Mouse (Mus musculus): ENCODE measurements around the gene Btnl10.
A peak's percentile ranks its signal among the peaks of the same experiment; 100 is the strongest.

Gene Btnl10

DNA sequence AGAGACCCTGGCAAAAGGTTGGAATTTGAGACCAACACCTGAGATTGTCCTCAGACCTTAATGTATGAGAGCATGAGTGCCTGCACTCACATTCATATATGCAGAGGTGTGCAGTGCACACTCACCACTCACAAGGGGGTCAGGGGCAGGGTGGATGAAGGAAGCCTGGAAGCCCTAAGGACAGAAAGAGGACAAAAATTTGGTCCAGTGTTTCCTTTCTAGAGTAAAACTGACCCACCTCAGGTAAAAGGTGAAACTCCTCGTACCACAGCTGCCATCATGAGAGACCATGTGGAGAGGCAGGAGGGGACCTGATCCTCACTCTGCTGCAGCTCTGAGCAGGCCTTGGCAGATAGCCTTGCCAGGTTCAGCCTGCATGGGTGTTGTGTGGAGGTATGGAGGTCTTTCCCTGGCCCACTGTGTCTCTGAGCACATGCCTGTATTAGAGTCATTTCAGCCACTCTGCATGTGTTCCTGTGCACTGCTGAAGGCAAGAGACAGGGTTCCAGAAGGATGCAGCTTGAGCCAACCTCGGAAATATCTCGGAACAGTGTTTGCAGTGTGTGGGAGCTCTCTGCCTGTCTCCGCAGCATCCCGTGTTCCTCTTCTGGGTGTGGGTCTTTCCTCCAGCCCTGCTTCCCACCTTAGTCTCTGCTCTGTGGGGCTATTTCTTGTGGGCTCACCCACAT lies 39.7 kb downstream of the Btnl10 start:
- DNase-seq (ENCODE audit: extremely low read depth, insufficient read length, low spot score): no peak

DNA sequence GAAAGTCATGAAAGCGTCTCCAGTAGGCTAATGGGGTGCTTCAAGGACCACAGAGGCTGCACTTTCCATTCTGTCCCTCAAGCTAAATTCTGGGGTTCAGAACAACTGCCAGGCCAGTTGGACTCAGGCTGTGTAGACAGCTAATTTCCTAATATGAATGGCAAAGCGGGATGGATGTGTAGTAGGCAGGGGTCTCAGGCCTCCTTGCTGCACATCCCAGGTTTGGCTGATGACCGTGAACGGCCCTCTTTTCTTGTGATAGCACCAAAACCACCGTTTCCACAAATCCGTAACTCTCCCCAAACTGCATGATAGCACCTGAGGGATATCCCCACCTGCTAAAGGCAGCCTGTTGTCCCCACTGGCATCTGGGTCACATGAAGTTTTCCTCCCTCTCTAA lies 40.8 kb downstream of the Btnl10 start:
- no peak for DNase-seq (ENCODE audit: extremely low read depth, insufficient read length, low spot score)

DNA sequence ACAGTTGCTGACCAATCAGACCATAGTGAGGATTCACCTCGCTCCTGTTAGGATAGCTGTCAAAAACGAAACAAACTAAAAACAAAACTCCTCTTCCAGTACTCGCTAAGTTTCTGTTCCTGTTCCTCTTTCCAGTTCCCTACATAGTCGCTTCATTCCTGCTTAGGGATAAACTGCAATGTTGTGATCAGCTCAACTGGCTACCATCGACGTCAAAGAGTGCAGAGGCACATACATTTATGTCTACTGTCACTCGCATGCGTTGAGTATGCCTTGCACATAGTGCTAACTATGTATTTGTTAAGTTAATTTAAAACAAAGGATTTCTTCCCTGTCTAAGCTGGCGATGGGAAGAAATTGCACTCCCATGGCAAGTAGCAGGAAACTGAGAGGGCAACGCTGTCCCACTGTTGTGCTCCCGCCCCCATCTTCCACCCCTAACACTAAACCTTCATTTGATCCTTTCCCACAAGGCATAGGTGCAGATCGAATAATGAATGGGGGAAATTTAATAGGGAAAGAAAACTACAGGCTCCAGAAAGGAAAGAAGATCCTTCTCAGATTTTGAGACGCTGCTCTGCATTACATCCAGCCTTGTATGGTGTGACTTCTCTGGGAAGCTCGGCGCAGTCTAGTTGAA lies 41.6 kb downstream of the Btnl10 start:
- no peak for DNase-seq (ENCODE audit: extremely low read depth, insufficient read length, low spot score)

DNA sequence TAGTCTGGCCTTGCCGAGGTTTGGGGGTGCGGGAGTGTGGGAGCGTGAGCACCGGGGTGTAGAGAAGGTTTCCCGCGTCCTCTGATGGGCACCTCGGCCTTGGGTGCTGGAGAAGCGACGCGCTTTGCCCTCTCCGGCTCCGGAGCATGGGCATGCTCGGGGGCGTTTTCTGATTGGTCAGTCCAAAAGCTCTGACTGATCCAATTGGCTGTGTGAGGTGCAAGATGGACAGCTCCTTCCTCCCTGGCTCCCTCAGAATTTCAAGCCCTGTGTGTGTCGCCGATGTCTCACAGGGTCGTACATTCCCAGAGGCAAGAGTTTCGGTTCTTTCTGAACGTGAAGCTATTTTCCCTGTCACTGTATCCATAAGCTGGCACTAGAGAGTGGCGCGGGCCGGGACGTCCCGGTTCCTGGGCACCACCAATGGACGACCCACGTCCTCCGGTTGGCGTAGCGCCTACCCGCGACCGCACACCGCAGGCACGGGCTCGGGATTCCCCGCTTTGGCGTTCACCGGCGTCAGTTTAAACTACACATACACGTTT lies 42.3 kb downstream of the Btnl10 start:
- peak; percentile 92 for DNase-seq (ENCODE audit: extremely low read depth, insufficient read length, low spot score)

DNA sequence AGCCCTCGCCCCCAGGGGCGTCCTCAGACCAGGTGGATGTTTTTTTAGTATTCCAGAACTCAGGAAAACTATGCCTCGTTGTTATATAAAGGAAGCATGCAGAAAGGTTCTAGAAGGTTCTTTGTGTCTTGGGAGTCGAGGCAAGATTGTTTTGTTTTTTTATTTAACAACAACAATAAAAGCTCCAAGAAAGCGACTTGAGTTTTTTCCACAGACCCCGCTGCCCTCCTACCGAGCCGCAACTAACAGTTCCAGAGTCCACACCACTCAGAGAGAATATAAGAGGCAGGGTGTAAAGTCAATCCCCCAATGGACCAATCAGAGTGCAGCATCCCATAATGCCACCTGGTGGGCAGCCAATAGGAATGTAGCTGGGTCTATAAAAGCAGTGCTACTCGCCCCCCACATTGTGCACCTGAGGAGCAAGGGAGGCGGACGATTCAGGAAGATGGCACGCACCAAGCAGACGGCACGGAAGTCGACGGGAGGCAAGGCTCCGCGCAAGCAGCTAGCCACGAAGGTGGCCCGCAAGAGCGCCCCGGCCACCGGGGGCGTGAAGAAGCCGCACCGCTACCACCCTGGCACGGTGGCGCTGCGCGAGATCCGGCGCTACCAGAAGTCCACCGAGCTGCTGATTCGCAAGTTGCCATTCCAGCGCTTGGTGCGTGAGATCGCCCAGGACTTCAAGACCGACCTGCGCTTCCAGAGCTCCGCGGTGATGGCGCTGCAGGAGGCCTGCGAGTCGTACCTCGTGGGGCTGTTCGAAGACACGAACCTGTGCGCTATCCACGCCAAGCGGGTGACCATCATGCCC lies 43.9 kb downstream of the Btnl10 start:
- DNase-seq (ENCODE audit: extremely low read depth, insufficient read length, low spot score): no peak

DNA sequence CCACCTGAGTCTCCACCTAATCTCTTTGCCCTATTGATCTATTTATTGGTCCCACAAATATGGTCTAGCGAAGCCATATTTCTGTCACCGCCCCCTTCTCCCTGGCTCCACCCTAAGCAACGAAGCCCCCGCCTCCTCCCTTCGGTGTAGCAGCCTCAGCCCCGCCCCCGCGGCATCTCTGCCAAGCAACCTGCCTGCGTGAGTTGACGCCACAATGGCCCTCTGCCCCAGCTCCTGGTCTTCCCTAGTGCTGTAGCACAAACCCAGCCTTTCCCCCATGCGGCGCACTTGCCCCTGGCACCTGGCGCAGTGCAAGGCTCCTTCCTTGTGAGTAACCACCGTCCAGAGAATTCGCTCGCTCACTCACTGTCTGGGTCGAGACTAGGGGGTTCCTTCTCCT lies 45.8 kb downstream of the Btnl10 start:
- no peak for DNase-seq (ENCODE audit: extremely low read depth, insufficient read length, low spot score)

DNA sequence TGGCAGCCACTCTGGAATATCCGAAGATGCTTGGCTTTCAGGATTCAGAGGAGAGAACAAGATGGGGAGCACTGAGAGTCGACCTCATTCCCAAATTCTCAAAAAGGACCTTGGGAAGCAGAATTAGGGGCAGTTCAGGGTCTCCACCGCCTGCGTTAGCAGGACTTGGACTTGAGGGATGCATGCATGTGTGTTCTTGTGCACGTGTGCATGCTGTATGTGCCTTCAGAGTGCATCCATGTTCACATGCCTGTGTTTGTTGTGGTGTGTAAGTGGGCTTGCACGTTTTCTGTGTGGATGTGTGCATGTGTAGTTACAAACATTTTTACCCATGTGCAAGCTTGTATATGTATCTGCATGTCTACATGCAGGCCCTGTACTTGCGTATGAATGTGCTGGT lies 46.5 kb downstream of the Btnl10 start:
- DNase-seq (ENCODE audit: extremely low read depth, insufficient read length, low spot score): no peak

DNA sequence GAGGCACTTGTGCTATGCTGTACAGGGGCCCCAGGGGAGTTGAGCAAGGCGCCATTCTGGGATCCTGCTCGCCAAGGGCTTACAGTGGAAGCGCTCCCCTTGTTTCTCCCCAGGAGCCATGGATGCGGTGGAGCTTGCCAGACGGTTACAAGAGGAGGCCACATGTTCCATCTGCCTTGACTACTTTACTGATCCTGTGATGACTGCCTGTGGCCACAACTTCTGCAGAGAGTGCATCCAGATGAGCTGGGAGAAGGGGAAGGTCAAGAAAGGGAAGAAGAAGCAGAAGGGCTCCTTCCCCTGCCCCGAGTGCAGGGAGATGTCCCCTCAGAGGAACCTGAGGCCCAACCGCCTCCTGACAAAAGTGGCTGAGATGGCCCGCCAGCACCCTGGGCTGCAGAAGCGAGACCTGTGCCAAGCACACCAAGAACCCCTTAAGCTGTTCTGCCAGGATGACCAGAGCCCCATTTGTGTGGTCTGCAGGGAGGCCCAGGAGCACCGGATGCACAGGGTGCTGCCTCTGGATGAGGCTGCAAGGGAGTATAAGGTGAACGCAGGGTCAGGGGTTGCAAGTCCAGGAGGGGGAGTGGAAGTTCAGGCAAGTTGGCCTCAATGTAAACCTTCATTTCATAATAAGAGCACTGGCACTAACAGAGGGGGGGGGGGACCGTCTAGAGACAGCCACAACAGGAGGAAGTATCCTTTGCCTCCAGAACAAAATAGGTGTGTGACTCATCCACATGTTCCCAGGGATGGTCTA lies 47.5 kb downstream of the Btnl10 start:
- no peak for DNase-seq (ENCODE audit: extremely low read depth, insufficient read length, low spot score)

DNA sequence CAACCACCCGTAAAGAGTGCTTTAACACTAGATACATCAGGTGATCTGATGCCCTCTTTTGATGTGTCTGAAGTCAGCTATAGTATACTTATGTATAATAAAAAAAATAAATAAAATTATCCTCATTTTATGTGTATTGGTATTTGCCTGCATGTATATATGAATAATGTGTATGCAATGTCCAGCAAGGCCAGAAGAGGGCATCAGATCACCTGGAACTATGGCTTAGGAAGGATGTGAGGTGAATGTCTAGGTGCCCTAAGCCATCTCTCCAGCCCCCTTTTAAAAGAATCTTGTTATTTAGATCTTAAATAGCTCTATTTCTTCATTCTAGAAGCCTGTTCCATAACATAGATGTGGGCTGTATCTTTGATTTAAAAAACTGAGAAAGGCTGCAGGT lies 49.6 kb downstream of the Btnl10 start:
- DNase-seq (ENCODE audit: extremely low read depth, insufficient read length, low spot score): no peak

DNA sequence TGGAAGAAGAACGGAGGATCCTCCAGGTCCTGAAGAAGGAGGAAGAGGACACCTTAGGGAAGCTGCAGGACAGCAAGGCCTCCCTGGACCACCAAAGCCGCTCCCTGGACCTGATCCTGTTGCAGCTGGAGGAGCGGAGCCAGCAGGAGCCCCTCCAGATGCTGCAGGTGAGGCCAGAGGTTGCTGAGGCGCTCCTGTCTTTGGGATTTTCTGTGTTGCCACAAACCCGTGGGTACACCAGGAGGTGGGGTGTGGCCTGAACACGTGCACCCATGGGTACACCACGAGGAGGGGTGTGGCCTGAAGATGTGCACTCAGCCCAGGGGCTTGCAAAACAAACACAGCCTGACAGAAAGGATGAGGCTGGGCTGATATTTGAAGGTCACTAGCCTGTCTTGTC lies 50.8 kb downstream of the Btnl10 start:
- no peak for DNase-seq (ENCODE audit: extremely low read depth, insufficient read length, low spot score)

DNA sequence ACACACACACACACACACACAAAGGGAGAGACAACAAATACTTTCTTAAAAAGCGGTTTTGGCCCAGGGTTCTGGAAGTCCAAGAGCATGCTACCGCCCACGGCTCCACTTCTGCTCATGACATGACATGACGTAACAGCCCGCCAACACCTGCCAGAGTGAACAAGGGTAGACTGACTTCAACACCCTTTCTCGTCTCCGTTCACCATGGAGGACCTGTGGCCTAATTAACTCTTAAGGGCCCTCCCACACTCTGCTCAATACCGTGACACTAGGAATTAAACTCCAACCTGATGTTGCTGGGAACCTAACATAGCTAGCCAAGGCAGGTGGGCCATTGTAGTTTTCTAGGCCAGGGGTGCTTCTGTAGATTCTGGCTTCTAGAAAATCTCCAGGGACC lies 51.3 kb downstream of the Btnl10 start:
- no peak for DNase-seq (ENCODE audit: extremely low read depth, insufficient read length, low spot score)

DNA sequence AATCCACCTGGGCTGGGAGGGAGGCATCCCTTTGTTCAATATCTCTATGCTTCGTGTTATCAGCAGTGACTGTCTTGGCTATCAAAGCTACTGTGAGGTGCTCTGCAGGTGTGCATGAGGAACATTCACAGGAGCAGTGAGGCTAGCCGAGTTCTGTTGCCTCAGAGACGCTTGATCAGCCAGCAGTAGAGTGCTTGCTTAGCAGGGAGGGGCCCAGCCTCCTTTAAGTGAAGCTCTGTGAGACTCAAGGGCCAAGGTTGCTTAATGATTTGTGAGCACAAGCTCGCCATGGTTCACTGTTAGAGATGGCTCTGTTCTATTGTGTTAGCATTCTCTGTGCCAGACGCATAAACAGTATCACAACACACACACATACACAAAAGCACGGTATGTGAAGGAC lies 52.0 kb downstream of the Btnl10 start:
- DNase-seq (ENCODE audit: extremely low read depth, insufficient read length, low spot score): no peak

DNA sequence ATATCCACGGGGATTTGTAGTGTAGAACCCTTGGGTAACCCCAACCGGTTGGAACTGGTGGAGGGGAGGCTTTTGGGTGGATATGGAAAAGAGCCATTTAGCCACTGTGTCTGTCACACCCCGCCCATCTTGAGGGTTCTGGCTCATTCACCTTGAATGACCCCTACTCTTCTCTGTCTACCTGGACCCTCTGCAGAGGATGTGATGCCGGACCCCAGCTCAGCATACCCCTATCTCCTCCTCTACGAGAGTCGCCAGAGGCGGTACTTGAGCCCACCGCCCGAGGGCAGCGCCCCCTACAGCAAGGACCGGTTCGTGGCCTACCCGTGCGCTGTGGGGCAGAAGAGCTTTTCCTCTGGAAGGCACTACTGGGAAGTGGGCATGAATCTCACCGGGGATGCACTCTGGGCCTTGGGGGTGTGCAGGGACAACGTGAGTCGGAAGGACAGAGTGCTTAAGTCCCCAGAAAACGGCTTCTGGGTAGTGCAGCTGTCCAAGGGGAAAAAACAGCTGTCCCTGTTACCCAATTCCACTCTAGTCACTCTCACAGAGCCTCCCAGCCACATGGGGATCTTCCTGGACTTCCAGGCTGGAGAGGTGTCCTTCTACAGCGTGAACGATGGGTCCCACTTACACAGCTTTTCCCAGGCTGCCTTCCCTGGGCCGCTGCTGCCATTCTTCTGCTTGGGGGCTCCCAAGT lies 53.3 kb downstream of the Btnl10 start:
- DNase-seq (ENCODE audit: extremely low read depth, insufficient read length, low spot score): no peak

DNA sequence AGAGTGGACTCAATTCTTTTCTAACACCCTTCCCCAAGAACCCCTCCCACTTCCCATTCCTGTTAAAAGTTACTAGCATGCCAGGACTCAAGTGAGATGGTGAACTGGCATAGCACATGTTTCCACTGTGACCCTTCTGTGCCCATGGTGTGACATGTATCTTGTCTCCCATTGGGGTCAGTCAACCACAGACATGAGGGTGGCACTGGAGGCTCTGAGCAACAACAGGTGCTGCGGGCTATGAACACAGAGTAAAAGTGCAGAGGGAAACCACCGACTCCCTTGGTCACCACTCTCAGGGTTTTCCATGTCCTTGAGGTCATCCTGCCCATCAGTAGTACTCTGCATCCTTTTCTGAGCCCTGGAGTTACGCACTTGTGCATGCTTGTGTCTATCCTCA lies 54.1 kb downstream of the Btnl10 start:
- DNase-seq (ENCODE audit: extremely low read depth, insufficient read length, low spot score): no peak

DNA sequence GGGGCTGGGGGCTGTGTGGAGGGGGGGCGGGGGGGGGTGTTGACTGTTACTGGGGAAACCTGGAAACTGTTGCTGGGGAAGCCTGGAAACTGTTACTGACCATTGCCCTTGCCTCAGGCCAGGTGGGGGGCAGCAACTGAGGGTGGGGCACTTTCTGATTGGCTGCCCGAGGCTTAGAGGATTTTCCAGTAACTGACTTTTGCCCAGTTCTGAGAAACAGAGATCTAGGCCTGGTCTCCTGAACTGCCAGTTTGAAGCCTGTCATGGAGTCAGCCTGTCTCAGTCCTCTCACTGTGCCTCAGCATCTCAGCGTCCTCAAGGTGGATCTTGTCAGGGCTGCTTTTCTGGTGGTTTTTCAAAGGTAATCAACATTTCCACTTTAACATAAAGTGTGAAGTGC lies 56.7 kb downstream of the Btnl10 start:
- DNase-seq (ENCODE audit: extremely low read depth, insufficient read length, low spot score): no peak
